Mouse (Mus musculus): Measurements from ENCODE around the gene Flywch2.

Gene Flywch2

GRCm38 (mm10) chr17:23734341-23734740 is 51.5 kb downstream of the Flywch2 start:
- in situ Hi-C loops (cut with MboI, MseI), result no loop called here

GRCm38 (mm10) chr17:23730441-23730840 is 55.4 kb downstream of the Flywch2 start:
- in situ Hi-C loops (cut with MboI, MseI), result no loop called here

All from T-helper 17 cell (primary cell).